In genomic region chr17:47588517-47588916, GRCm38 (mm10) we compare ENCODE assay signal across 25 mouse cellular contexts.
"Had no signal": no experiment of that assay in that cellular context is flagged by ENCODE, and none has a peak within 500 bp of the region (broad histone marks: within the 10 kb centered on the region; RNA-seq: fewer than 3 reads in every experiment).

No protein-coding gene starts in this region.

- H3K4me3 ChIP-seq: heart, adult 2 months; heart, embryonic 13.5 days; heart, embryonic 15.5 days; hindbrain, embryonic 13.5 days; hindbrain, embryonic 15.5 days; kidney, embryonic 15.5 days; limb, embryonic 13.5 days; limb, embryonic 15.5 days had no signal

- H3K9me3 ChIP-seq: heart, embryonic 13.5 days; heart, embryonic 15.5 days; hindbrain, embryonic 13.5 days; hindbrain, embryonic 15.5 days; kidney, embryonic 15.5 days; limb, embryonic 13.5 days; limb, embryonic 15.5 days had no signal

- H3K27me3 ChIP-seq: heart, embryonic 13.5 days; heart, embryonic 15.5 days; hindbrain, embryonic 15.5 days; kidney, embryonic 15.5 days; limb, embryonic 13.5 days; limb, embryonic 15.5 days had no signal

- H3K4me2 ChIP-seq: heart, embryonic 11.5 days; heart, embryonic 13.5 days; heart, embryonic 15.5 days; hindbrain, embryonic 13.5 days; hindbrain, embryonic 15.5 days; kidney, embryonic 15.5 days; limb, embryonic 13.5 days; limb, embryonic 15.5 days had no signal

- DNase-seq: gastrocnemius, postnatal 14 days; gastrocnemius, postnatal 36 days; heart, adult 11 months; heart, adult 2 months; heart, postnatal 14 days; heart, postnatal 36 days; kidney, adult 11 months; kidney, adult 2 months; kidney, adult 9 months; kidney, postnatal 14 days; kidney, postnatal 36 days; layer of hippocampus, adult 9-11 months; layer of hippocampus, postnatal 36 days; left cerebral cortex, postnatal 4 days had no signal

- H3K9ac ChIP-seq: heart, embryonic 13.5 days; heart, embryonic 15.5 days; hindbrain, embryonic 13.5 days; hindbrain, embryonic 15.5 days; kidney, embryonic 15.5 days; limb, embryonic 13.5 days; limb, embryonic 15.5 days had no signal

- ATAC-seq: hindbrain, postnatal 0 days; intestine, embryonic 16.5 days had no signal

- H3K36me3 ChIP-seq: heart, embryonic 13.5 days; heart, embryonic 15.5 days; hindbrain, embryonic 13.5 days; hindbrain, embryonic 15.5 days; kidney, embryonic 15.5 days; limb, embryonic 13.5 days; limb, embryonic 15.5 days had no signal

- H3K27ac ChIP-seq: heart, adult 2 months; heart, embryonic 13.5 days; heart, embryonic 15.5 days; hindbrain, embryonic 13.5 days; hindbrain, embryonic 15.5 days; hindbrain, postnatal 0 days; kidney, embryonic 15.5 days; kidney, postnatal 0 days; limb, embryonic 13.5 days; limb, embryonic 15.5 days had no signal
